Mouse (Mus musculus) ES-E14 (cell line): ENCODE data around the gene Prm2. TPM values are rescaled to one million over a fixed set of nuclear protein-coding genes. Genes with fewer than 3 reads are reported as not detected.

Experiments
- DNase-seq: peaks from one replicate; pipeline ENCODE4 v3.0.0-alpha.2; 2013; ENCODE audit warnings: low read depth, low spot score
- H3K27ac ChIP-seq: 2 replicates; pipeline ENCODE4 v1.5.1; 2012; ENCODE audit warnings: low read depth, mild to moderate bottlenecking, low read length, moderate library complexity, mixed read lengths; ENCODE audit not compliant: poor library complexity, insufficient read depth, severe bottlenecking
- H3K36me3 ChIP-seq: 2 replicates; pipeline ENCODE4 v1.6.1; 2012; ENCODE audit warnings: mild to moderate bottlenecking, low read length, moderate library complexity, mixed read lengths; ENCODE audit not compliant: control insufficient read depth, poor library complexity, insufficient read depth, severe bottlenecking
- H3K4me1 ChIP-seq, 2 experiments: fragments of 150-350 bp in 1 of 2; sonication (generic) in 1 of 2; 2 replicates each; pipeline ENCODE4 v1.6.1; 2012; ENCODE audit warnings: low read length in 2 of 2, mild to moderate bottlenecking in 1 of 2, mixed read lengths in 1 of 2; ENCODE audit not compliant: control insufficient read depth in 2 of 2, insufficient read depth in 2 of 2, poor library complexity in 1 of 2
- H3K4me3 ChIP-seq, 2 experiments: fragments of 150-350 bp in 1 of 2; sonication (generic) in 1 of 2; 2 replicates each; pipeline ENCODE4 v1.5.1; 2012; ENCODE audit warnings: low read length in 2 of 2, low read depth in 1 of 2, mild to moderate bottlenecking in 1 of 2, mixed read lengths in 1 of 2; ENCODE audit not compliant: insufficient read depth in 1 of 2, poor library complexity in 1 of 2, severe bottlenecking in 1 of 2
- H3K9ac ChIP-seq: 2 replicates; pipeline ENCODE4 v1.6.1; 2012; ENCODE audit warnings: low read depth, mild to moderate bottlenecking, low read length, mixed read lengths; ENCODE audit not compliant: poor library complexity, insufficient read depth, severe bottlenecking
- H3K9me3 ChIP-seq: fragments of 150-350 bp; sonication (generic); 2 replicates; pipeline ENCODE4 v1.6.1; 2012; ENCODE audit warnings: low read depth, mild to moderate bottlenecking, low read length; ENCODE audit not compliant: control insufficient read depth, insufficient read depth
- CHD2 ChIP-seq: IDR thresholded peaks from 2 replicates; pipeline ENCODE4 v1.6.1; 2014; ENCODE audit warnings: mild to moderate bottlenecking, low read depth, low read length, inconsistent platforms
- HCFC1 ChIP-seq: IDR thresholded peaks from 2 replicates; pipeline ENCODE4 v1.6.1; 2012; ENCODE audit warnings: low read length, inconsistent platforms, borderline replicate concordance; ENCODE audit not compliant: insufficient read depth
- MAFK ChIP-seq: IDR thresholded peaks from 2 replicates; pipeline ENCODE4 v1.6.1; 2014; ENCODE audit warnings: mild to moderate bottlenecking, low read depth, low read length, inconsistent platforms; ENCODE audit not compliant: insufficient read depth
- ZC3H11A ChIP-seq: IDR thresholded peaks from 2 replicates; pipeline ENCODE4 v1.6.1; 2012; ENCODE audit warnings: low read depth, mild to moderate bottlenecking, inconsistent platforms, low read length, borderline replicate concordance
- ZNF384 ChIP-seq: IDR thresholded peaks from 2 replicates; pipeline ENCODE4 v1.6.1; 2012; ENCODE audit warnings: low read depth, low read length, inconsistent platforms
- in situ Hi-C, 2 experiments: fragments of 600-800 bp; cut with MboI; formaldehyde crosslinking; loops; one replicate each; pipeline ENCODE4 v1.15.1; 2025; ENCODE audit warnings: low sequenced_read_pairs in 2 of 2, inconsistent platforms in 1 of 2; ENCODE audit not compliant: unreplicated experiment in 2 of 2
- total RNA-seq: library from RNA; depleted of rRNA; stranded (reverse); fragments of 300-350 nt; gene quantifications from 2 replicates; pipeline ENCODE4 v1.2.3, GENCODE M21; 2012; rRNA removed

The Prm2 gene
- total RNA-seq, 1 experiment: not detected

DNA sequence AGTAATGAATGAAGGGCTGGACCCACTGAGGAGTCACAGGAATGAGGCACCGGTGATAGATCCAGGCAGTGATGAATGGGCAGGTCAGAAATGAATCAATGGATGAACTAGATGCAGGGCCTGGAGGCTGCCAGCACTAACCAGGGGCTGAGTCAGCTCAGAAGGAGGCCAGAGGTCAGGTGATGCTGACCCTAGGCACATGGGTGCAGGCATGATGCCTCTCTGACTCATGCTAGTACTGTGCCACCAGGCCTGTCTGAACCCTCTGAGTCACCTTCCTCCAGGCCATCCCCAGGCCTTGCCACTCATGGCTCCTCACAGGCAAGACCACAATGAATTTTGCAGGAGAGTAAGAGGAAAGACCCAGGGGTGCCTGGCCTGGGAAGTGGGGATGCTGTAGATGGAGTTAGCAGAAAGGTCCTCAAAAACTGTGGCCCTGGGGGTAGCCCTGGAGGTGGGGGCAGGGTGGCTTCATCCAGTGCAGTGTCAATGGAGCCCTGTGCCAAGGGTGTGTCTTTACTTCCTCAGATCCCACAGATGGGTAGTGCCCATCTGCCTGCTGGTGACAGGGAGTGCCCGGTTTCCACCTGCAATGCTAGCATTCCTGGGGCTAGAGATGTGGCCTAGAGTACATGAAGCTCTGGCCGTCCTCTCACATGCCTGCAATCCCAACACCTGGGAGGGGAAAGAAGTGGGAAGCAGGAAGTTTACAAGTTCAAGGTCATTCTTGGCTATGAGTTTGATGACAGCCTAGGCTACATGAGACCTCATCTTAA, 41.2 kb downstream of the Prm2 start:
- TF ChIP-seq ZC3H11A: no peak
- TF ChIP-seq CHD2: no peak
- no peak for TF ChIP-seq MAFK
- no peak for TF ChIP-seq HCFC1
- no peak for TF ChIP-seq ZNF384
- no peak for DNase-seq
- Histone ChIP-seq H3K27ac (no peak overlapping the region), H3K9ac (no peak overlapping the region), H3K9me3 (no peaks in the 10 kb centered on the region), H3K36me3 (no peaks in the 10 kb centered on the region), H3K4me3 (no peak overlapping the region), H3K4me1 (no peaks in the 10 kb centered on the region; a peak in 1 of 4 replicates)
- in situ Hi-C loops: no loop called here

DNA sequence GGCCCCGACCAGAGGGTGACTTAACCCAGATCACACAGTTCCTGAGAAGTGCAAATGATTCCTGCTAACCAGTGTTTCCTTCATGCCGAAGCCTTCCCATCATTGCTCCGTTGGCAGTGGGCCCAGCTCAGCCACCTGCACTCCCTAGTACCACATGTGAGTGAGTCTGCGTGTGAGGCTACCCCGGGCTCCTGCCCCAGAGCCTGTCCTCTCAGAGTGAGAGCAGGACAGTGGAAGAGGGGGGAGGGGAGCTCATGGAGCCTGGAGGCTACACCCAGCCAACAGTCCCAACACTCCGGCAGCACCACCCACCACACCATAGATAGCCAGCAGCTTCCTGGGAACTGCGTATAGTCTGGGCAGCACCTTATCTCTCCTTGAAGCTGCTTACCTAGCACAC, 46.1 kb downstream of the Prm2 start:
- DNase-seq: no peak
- in situ Hi-C loops: no loop called here
- Histone ChIP-seq H3K27ac (no peak overlapping the region), H3K36me3 (no peaks in the 10 kb centered on the region), H3K9ac (no peak overlapping the region), H3K4me1 (no peaks in the 10 kb centered on the region), H3K4me3 (no peak overlapping the region), H3K9me3 (no peaks in the 10 kb centered on the region)
- TF ChIP-seq HCFC1 (no peak), ZNF384 (no peak), ZC3H11A (no peak), CHD2 (no peak), MAFK (no peak)

DNA sequence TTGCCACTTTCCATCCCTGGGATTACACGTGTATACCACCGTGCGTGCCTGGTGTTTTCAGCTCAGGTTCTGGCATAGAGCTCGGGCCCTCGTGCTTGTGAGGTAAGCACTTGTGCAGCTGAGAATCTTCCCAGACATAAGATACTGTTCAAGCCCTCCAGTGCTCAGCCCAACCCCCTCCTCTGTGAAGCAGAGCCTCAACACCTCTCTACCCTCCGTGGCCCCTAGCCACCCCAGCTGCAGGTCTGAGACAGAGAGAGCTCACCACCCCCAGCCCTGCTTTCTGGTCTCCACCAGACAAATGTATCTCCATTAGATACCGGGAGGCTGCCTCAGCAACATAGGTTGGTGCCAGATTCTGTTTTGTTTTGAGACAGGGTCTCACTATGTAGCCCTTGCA, 46.7 kb downstream of the Prm2 start:
- TF ChIP-seq ZC3H11A: no peak
- TF ChIP-seq MAFK: no peak
- no peak for TF ChIP-seq ZNF384
- no peak for TF ChIP-seq CHD2
- TF ChIP-seq HCFC1: no peak

More for the DNA sequence above, 46.7 kb downstream of the Prm2 start:
- no peak overlapping the region for H3K9ac ChIP-seq
- H3K27ac ChIP-seq: no peak overlapping the region
- no peaks in the 10 kb centered on the region for H3K4me1 ChIP-seq
- H3K4me3 ChIP-seq: no peak overlapping the region
- H3K9me3 ChIP-seq: no peaks in the 10 kb centered on the region
- DNase-seq: no peak
- in situ Hi-C loops: no loop called here
- no peaks in the 10 kb centered on the region for H3K36me3 ChIP-seq

Other genes with a start within 250 kb of the Prm2 start
- gene Socs1, start 10.6 kb downstream of the Prm2 start, total RNA-seq: 2.4 and 2.5 TPM in 2 replicates
- gene Tnp2, start 7.5 kb downstream of the Prm2 start, total RNA-seq: not detected in 2 replicates
- gene Prm3, start 5.2 kb downstream of the Prm2 start, total RNA-seq: not detected in 2 replicates
- not detected in 2 replicates for gene Prm1, start 9.7 kb upstream of the Prm2 start, total RNA-seq
- not detected in 2 replicates for gene Gm11172, start 16.8 kb upstream of the Prm2 start, total RNA-seq
- 2.9 and 3.3 TPM in 2 replicates for gene Rmi2, start 38.9 kb upstream of the Prm2 start, total RNA-seq